Mouse (Mus musculus) MEL (cell line): ENCODE data around the gene Pxn. TPM values are rescaled to one million over a fixed set of nuclear protein-coding genes. Genes with fewer than 3 reads are reported as not detected.

Experiments
- DNase-seq: peaks from one replicate; pipeline ENCODE4 v3.0.0; 2011; ENCODE audit warnings: low read depth, low spot score
- H3K27ac ChIP-seq: 2 replicates; pipeline ENCODE4 v1.5.1; 2012; ENCODE audit warnings: low read depth, mild to moderate bottlenecking, control low read depth, low read length, moderate library complexity; ENCODE audit not compliant: control insufficient read depth
- H3K27me3 ChIP-seq, 2 experiments: fragments of 150-350 bp in 1 of 2; sonication (generic) in 1 of 2; 2 replicates each; pipeline ENCODE4 v1.6.1; 2012; ENCODE audit warnings: low read length in 2 of 2, mild to moderate bottlenecking in 2 of 2, improper control_type of control experiment in 1 of 2, moderate library complexity in 1 of 2; ENCODE audit not compliant: insufficient read depth in 2 of 2, control insufficient read depth in 1 of 2
- H3K36me3 ChIP-seq, 2 experiments: 2 replicates each; pipeline ENCODE4 v1.6.1; 2012 to 2014; ENCODE audit warnings: low read length in 2 of 2, improper control_type of control experiment in 1 of 2, inconsistent platforms in 1 of 2, mild to moderate bottlenecking in 1 of 2; ENCODE audit not compliant: insufficient read depth in 2 of 2, control insufficient read depth in 1 of 2
- H3K4me1 ChIP-seq, 2 experiments: fragments of 150-350 bp in 1 of 2; sonication (generic) in 1 of 2; 2 replicates each; pipeline ENCODE4 v1.6.1; 2012; ENCODE audit warnings: low read length in 2 of 2, improper control_type of control experiment in 1 of 2, mild to moderate bottlenecking in 1 of 2; ENCODE audit not compliant: insufficient read depth in 2 of 2, control insufficient read depth in 1 of 2
- H3K4me3 ChIP-seq, 2 experiments: fragments of 150-350 bp in 1 of 2; sonication (generic) in 1 of 2; 2 replicates each; pipeline ENCODE4 v1.5.1; 2012; ENCODE audit warnings: low read depth in 2 of 2, low read length in 2 of 2, mild to moderate bottlenecking in 2 of 2, moderate library complexity in 2 of 2, control low read depth in 1 of 2, improper control_type of control experiment in 1 of 2; ENCODE audit not compliant: control insufficient read depth in 1 of 2, insufficient read depth in 1 of 2
- H3K79me2 ChIP-seq: 2 replicates; pipeline ENCODE4 v1.6.1; 2012; ENCODE audit warnings: mild to moderate bottlenecking, low read length, moderate library complexity; ENCODE audit not compliant: control insufficient read depth, poor library complexity, insufficient read depth
- H3K9ac ChIP-seq: 2 replicates; pipeline ENCODE4 v1.6.1; 2012; ENCODE audit warnings: low read depth, mild to moderate bottlenecking, control low read depth, low read length, moderate library complexity; ENCODE audit not compliant: control insufficient read depth, poor library complexity, severe bottlenecking
- H3K9me3 ChIP-seq: fragments of 150-350 bp; sonication (generic); replicated peaks from 2 replicates; pipeline ENCODE4 v1.6.1; 2012; ENCODE audit warnings: mild to moderate bottlenecking, low read length, improper control_type of control experiment, moderate library complexity; ENCODE audit not compliant: insufficient read depth
- BHLHE40 ChIP-seq: IDR thresholded peaks from 2 replicates; pipeline ENCODE4 v1.6.1; 2012; ENCODE audit warnings: low read depth, mild to moderate bottlenecking, inconsistent platforms, low read length, improper control_type of control experiment, borderline replicate concordance
- CHD1 ChIP-seq: IDR thresholded peaks from 2 replicates; pipeline ENCODE4 v1.6.1; 2012; ENCODE audit warnings: low read depth, mild to moderate bottlenecking, inconsistent platforms, low read length, improper control_type of control experiment
- CTCF ChIP-seq, 3 experiments: IDR thresholded peaks in 2 of 3; conservative IDR thresholded peaks in 1 of 3; 2 replicates each; pipeline ENCODE4 v1.5.1; 2011 to 2012; ENCODE audit warnings: low read length in 3 of 3, low read depth in 2 of 3, mild to moderate bottlenecking in 2 of 3, improper control_type of control experiment in 1 of 3, inconsistent platforms in 1 of 3, mixed read lengths in 1 of 3, moderate library complexity in 1 of 3; ENCODE audit not compliant: control insufficient read depth in 1 of 3, insufficient read depth in 1 of 3, poor library complexity in 1 of 3, severe bottlenecking in 1 of 3
- ELF1 ChIP-seq: IDR thresholded peaks from 2 replicates; pipeline ENCODE4 v1.6.1; 2014; ENCODE audit warnings: low read depth, mild to moderate bottlenecking, inconsistent platforms, low read length, improper control_type of control experiment, moderate library complexity
- ETS1 ChIP-seq: IDR thresholded peaks from 2 replicates; pipeline ENCODE4 v1.6.1; 2012; ENCODE audit warnings: low read depth, mild to moderate bottlenecking, inconsistent platforms, low read length, improper control_type of control experiment, moderate library complexity
- JUND ChIP-seq: IDR thresholded peaks from 2 replicates; pipeline ENCODE4 v1.6.1; 2011; ENCODE audit warnings: low read depth, mild to moderate bottlenecking, improper control_type of control experiment, low read length
- MAFK ChIP-seq: IDR thresholded peaks from 2 replicates; pipeline ENCODE4 v1.6.1; 2011; ENCODE audit warnings: low read depth, mild to moderate bottlenecking, low read length, improper control_type of control experiment, borderline replicate concordance
- MAZ ChIP-seq: IDR thresholded peaks from 2 replicates; pipeline ENCODE4 v1.6.1; 2012; ENCODE audit warnings: low read depth, mild to moderate bottlenecking, inconsistent platforms, low read length, improper control_type of control experiment
- MXI1 ChIP-seq: IDR thresholded peaks from 2 replicates; pipeline ENCODE4 v1.6.1; 2011; ENCODE audit warnings: mild to moderate bottlenecking, low read depth, low read length, improper control_type of control experiment
- MYB ChIP-seq: IDR thresholded peaks from 2 replicates; pipeline ENCODE4 v1.6.1; 2011; ENCODE audit warnings: mild to moderate bottlenecking, low read depth, low read length, improper control_type of control experiment
- NELFE ChIP-seq: IDR thresholded peaks from 2 replicates; pipeline ENCODE4 v1.6.1; 2011; ENCODE audit warnings: low read depth, low read length, improper control_type of control experiment
- NRF1 ChIP-seq: IDR thresholded peaks from 2 replicates; pipeline ENCODE4 v1.6.1; 2014; ENCODE audit warnings: low read depth, mild to moderate bottlenecking, inconsistent platforms, low read length, improper control_type of control experiment, moderate library complexity; ENCODE audit not compliant: poor library complexity, insufficient read depth, severe bottlenecking
- POLR2A ChIP-seq, 2 experiments: IDR thresholded peaks; 2 replicates each; pipeline ENCODE4 v1.6.1; 2011 to 2012; ENCODE audit warnings: low read length in 2 of 2, mild to moderate bottlenecking in 2 of 2, control low read depth in 1 of 2, improper control_type of control experiment in 1 of 2, low read depth in 1 of 2, moderate library complexity in 1 of 2; ENCODE audit not compliant: control insufficient read depth in 1 of 2, insufficient read depth in 1 of 2, poor library complexity in 1 of 2
- RAD21 ChIP-seq: IDR thresholded peaks from 2 replicates; pipeline ENCODE4 v1.6.1; 2011; ENCODE audit warnings: mild to moderate bottlenecking, low read depth, low read length, improper control_type of control experiment
- SMC3 ChIP-seq: IDR thresholded peaks from 2 replicates; pipeline ENCODE4 v1.6.1; 2011; ENCODE audit warnings: low read depth, low read length, improper control_type of control experiment
- TAL1 ChIP-seq: IDR thresholded peaks from 2 replicates; pipeline ENCODE4 v1.6.1; 2012; ENCODE audit warnings: mild to moderate bottlenecking, inconsistent platforms, low read length, moderate library complexity, mixed read lengths
- TBP ChIP-seq: IDR thresholded peaks from 2 replicates; pipeline ENCODE4 v1.8.0; 2011; ENCODE audit warnings: low read depth, low read length, improper control_type of control experiment
- TCF12 ChIP-seq: IDR thresholded peaks from 2 replicates; pipeline ENCODE4 v1.6.1; 2014; ENCODE audit warnings: low read depth, mild to moderate bottlenecking, inconsistent platforms, low read length, improper control_type of control experiment, moderate library complexity
- USF1 ChIP-seq: IDR thresholded peaks from 2 replicates; pipeline ENCODE4 v1.6.1; 2014; ENCODE audit warnings: low read depth, mild to moderate bottlenecking, inconsistent platforms, low read length, improper control_type of control experiment, moderate library complexity
- USF2 ChIP-seq, 2 experiments: IDR thresholded peaks; 2 replicates each; pipeline ENCODE4 v1.6.1; 2011 to 2012; ENCODE audit warnings: improper control_type of control experiment in 2 of 2, low read length in 2 of 2, borderline replicate concordance in 1 of 2, inconsistent platforms in 1 of 2, low read depth in 1 of 2, mild to moderate bottlenecking in 1 of 2; ENCODE audit not compliant: insufficient read depth in 1 of 2
- ZC3H11A ChIP-seq: IDR thresholded peaks from 2 replicates; pipeline ENCODE4 v1.6.1; 2012; ENCODE audit warnings: low read depth, mild to moderate bottlenecking, inconsistent platforms, low read length, improper control_type of control experiment
- ZKSCAN1 ChIP-seq: IDR thresholded peaks from 2 replicates; pipeline ENCODE4 v1.6.1; 2012; ENCODE audit warnings: low read depth, mild to moderate bottlenecking, inconsistent platforms, low read length, improper control_type of control experiment, moderate library complexity
- ZMIZ1 ChIP-seq: IDR thresholded peaks from 2 replicates; pipeline ENCODE4 v1.6.1; 2012; ENCODE audit warnings: low read depth, mild to moderate bottlenecking, inconsistent platforms, low read length, improper control_type of control experiment, moderate library complexity
- ZNF384 ChIP-seq: IDR thresholded peaks from 2 replicates; pipeline ENCODE4 v1.6.1; 2012; ENCODE audit warnings: low read depth, mild to moderate bottlenecking, inconsistent platforms, low read length, improper control_type of control experiment
- polyA plus RNA-seq, 2 experiments: library from polyadenylated mRNA; stranded (reverse) in 1 of 2; unstranded in 1 of 2; fragments of >175 nt in 1 of 2; fragments of >200 nt in 1 of 2; gene quantifications; 2 replicates each; pipeline versions ENCODE4 v1.2.1 to v1.2.4; 2012; ENCODE audit warnings: low replicate concordance in 2 of 2, low read depth in 1 of 2; ENCODE audit not compliant: insufficient read length in 2 of 2, insufficient read depth in 1 of 2, missing spikeins in 1 of 2
- total RNA-seq: library from RNA; depleted of rRNA; stranded (reverse); fragments of 300-350 nt; gene quantifications from 2 replicates; pipeline ENCODE4 v1.2.3, GENCODE M21; 2012

The Pxn gene
- total and polyA plus RNA-seq, 3 experiments: 15.2 to 167 (median 29.2) TPM

DNA sequence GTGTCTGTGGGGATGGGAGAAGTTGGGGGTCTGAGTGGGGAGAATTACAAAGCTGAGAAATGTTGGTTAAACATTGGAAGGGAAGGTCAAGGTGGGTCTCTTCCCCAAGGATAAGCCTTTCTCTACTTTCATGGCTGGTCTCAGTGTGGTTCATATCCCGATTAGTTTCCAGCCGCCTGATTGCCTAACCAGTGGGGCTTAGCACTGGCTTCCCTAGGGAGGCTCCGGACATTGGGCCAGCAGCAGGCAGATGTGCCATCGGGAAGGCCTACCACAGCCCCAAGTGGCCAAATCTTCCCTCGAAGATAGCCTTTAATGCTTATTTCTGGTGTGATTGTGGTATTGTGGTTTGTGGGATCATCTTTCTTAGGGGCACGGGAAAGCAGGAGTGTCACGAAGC is 5.9 kb downstream of the Pxn start:
- peaks cover 0 to 2% of the 10 kb centered on the region in 2 experiments; a peak in 1 of 4 replicates for H3K36me3 ChIP-seq
- TF ChIP-seq TCF12 (no peak), ZMIZ1 (no peak), USF2 (IDR thresholded peaks at IDR 0.05; ENCODE audit: borderline replicate concordance in 1 of 2, insufficient read depth in 1 of 2, low read depth in 1 of 2, low read length in 2 of 2) (no peak), TBP (no peak), SMC3 (no peak), BHLHE40 (no peak), TAL1 (no peak), MAFK (no peak), POLR2A (IDR thresholded peaks at IDR 0.05; ENCODE audit: control insufficient read depth in 1 of 2, insufficient read depth in 1 of 2, low read depth in 1 of 2, low read length in 2 of 2, poor library complexity in 1 of 2) (no peak), ZNF384 (no peak), MYB (no peak), NRF1 (no peak), NELFE (no peak), JUND (no peak), ELF1 (no peak), ZKSCAN1 (no peak), ETS1 (no peak), RAD21 (no peak), MXI1 (no peak)
- H3K4me3 ChIP-seq: no peak overlapping the region
- no peaks in the 10 kb centered on the region for H3K27me3 ChIP-seq
- peaks cover 13% of the 10 kb centered on the region for H3K79me2 ChIP-seq
- no peaks in the 10 kb centered on the region for H3K9me3 ChIP-seq
- H3K27ac ChIP-seq: no peak overlapping the region
- no peak overlapping the region for H3K9ac ChIP-seq
- peaks cover 0 to 5% of the 10 kb centered on the region in 2 experiments; a peak in 1 of 4 replicates for H3K4me1 ChIP-seq
- DNase-seq: no peak

DNA sequence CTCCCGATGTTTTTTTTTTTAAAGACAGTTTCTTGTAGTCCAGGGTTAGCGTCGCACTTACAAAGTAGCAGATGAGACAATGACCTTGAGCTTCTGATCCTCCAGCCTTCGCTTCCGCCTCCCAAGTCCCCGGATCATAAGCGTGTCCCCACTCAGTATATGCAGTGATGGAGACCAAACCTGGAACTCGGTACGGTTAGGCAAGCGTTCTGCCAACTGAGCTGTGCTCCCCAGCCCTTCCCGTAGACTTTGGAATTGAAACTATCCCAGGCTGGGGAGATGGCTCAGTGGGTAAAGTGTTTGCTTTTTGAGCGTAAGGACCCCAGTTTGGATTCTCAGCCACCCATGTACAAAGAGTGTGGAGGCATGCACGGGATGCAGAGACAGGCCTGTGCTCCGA is 6.8 kb downstream of the Pxn start:
- H3K27me3 ChIP-seq: no peaks in the 10 kb centered on the region
- H3K36me3 ChIP-seq: no peaks in the 10 kb centered on the region
- H3K4me3 ChIP-seq: no peak overlapping the region
- no peak overlapping the region for H3K27ac ChIP-seq
- TF ChIP-seq TBP: no peak
- no peak for TF ChIP-seq ZC3H11A
- no peak for TF ChIP-seq POLR2A (IDR thresholded peaks at IDR 0.05; ENCODE audit: control insufficient read depth in 1 of 2, insufficient read depth in 1 of 2, low read depth in 1 of 2, low read length in 2 of 2, poor library complexity in 1 of 2)
- no peak for TF ChIP-seq CHD1
- no peak for TF ChIP-seq CTCF (IDR thresholded peaks at IDR 0.05 in 2 of 3, conservative IDR thresholded peaks at IDR 0.05 in 1 of 3; ENCODE audit: control insufficient read depth in 1 of 3, insufficient read depth in 1 of 3, low read depth in 2 of 3, low read length in 3 of 3, poor library complexity in 1 of 3, severe bottlenecking in 1 of 3)
- TF ChIP-seq MAZ: no peak
- no peak for TF ChIP-seq MYB
- no peak for TF ChIP-seq ELF1
- no peak for TF ChIP-seq USF1
- no peak for DNase-seq
- H3K9ac ChIP-seq: no peak overlapping the region
- H3K9me3 ChIP-seq: no peaks in the 10 kb centered on the region
- no peaks in the 10 kb centered on the region for H3K4me1 ChIP-seq
- H3K79me2 ChIP-seq: peaks cover 7% of the 10 kb centered on the region
